Mouse (Mus musculus): ENCODE data around the gene Flt1. TPM values are rescaled to one million over a fixed set of nuclear protein-coding genes. Genes with fewer than 3 reads are reported as not detected.

The Flt1 gene
- polyA plus RNA-seq, 1 experiment from 2014 or later = 11.5 TPM

DNA sequence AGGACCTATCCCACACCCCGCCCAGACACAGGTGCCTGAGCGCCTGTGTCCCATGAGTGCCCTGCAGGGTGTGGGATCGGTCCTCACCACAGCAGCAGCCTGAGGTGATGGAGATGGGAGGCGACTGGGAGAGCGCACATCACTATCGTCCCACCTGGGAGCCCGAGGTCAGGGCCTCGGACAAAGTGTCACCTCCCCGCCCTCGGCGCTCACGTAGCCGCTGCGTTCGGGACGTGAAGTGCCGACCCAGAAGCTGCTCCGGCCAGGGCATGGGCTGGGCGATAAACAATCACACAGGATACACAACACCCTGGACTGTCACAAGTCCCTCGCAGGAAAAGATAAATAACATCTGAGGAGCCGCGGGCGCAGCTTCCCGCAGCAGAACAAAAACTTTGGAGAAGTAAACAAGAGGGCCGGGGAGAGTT lies 27.1 kb upstream of the Flt1 start:
- WGBS = 1% methylated on average over 25 of the region's 25 CpGs
- no peak overlapping the region for H3K4me3 ChIP-seq (ENCODE audit: low read depth, low read length)
- H3K9me3 ChIP-seq (ENCODE audit: control insufficient read depth, low read depth, low read length) = no peaks in the 10 kb centered on the region
- no peak for ATAC-seq (ENCODE audit: insufficient number of reproducible peaks, insufficient read depth, low FRiP score, low read depth)
- H3K36me3 ChIP-seq (ENCODE audit: control insufficient read depth, insufficient read depth, low read length) = no peaks in the 10 kb centered on the region
- H3K27ac ChIP-seq (ENCODE audit: low read length) = no peak overlapping the region
- H3K9ac ChIP-seq (replicated peaks; ENCODE audit: low read depth, low read length) = no peak overlapping the region
- no peaks in the 10 kb centered on the region for H3K27me3 ChIP-seq (ENCODE audit: control insufficient read depth, insufficient read depth, low read length)
- H3K4me1 ChIP-seq (ENCODE audit: control insufficient read depth, insufficient read depth, low read length) = peaks cover 15% of the 10 kb centered on the region
- peak overlapping the region; percentile 29 for H3K4me2 ChIP-seq (replicated peaks; ENCODE audit: low read depth, low read length)

DNA sequence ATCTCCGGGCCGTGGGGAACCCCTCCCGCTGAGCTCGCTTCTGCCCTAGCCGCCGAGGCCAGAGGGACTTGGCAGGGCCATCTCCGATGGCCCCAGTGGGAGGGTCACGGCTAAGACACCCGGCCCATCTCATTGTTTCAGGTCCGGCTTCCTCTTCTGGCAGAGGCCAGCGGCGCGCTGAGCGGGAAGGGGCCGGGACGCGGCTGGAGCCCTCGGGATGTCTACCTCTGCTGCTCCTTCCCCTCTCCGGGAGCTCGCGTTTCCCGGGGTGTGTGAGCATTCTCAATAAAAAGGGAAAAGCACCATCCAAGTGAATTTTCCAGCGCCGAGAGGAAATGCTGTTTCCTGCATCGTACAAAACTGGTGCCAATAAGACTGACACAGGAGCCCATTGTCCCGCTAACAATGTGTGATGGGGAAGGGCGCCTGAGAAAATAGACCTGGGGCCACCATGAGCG lies 25.9 kb upstream of the Flt1 start:
- 0 out of 2 replicates have a peak, but pooled peaks have one; percentile 26 for ATAC-seq (ENCODE audit: insufficient number of reproducible peaks, insufficient read depth, low FRiP score, low read depth)
- Histone ChIP-seq H3K4me2 (replicated peaks; ENCODE audit: low read depth, low read length) (peak overlapping the region; percentile 41), H3K9me3 (ENCODE audit: control insufficient read depth, low read depth, low read length) (no peaks in the 10 kb centered on the region), H3K4me1 (ENCODE audit: control insufficient read depth, insufficient read depth, low read length) (peaks cover 15% of the 10 kb centered on the region), H3K36me3 (ENCODE audit: control insufficient read depth, insufficient read depth, low read length) (no peaks in the 10 kb centered on the region), H3K27ac (ENCODE audit: low read length) (no peak overlapping the region), H3K9ac (replicated peaks; ENCODE audit: low read depth, low read length) (no peak overlapping the region), H3K27me3 (ENCODE audit: control insufficient read depth, insufficient read depth, low read length) (no peaks in the 10 kb centered on the region), H3K4me3 (ENCODE audit: low read depth, low read length) (peak overlapping the region; percentile 10)
- WGBS = under 1% methylated on average over 28 of the region's 28 CpGs

DNA sequence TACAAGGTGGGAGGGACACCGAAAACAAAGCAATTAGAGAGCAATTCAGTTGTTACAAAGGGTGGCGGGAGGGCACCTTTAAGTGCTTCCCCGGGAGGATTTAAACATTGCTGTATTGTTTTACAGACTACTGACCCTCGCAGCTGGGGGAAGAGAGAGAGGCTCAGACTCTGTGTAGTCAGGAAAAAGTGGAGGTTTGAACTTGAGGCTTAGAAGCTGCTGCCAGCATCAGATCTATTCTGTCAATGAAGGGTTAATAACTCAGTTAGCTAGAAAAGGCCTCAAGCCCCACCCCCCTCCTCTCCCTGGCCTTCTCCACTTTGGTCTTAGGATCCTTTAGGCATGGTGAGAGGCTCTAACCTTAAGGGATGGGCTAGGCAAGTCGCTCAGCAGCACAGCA lies 24.2 kb upstream of the Flt1 start:
- no peaks in the 10 kb centered on the region for H3K27me3 ChIP-seq (ENCODE audit: control insufficient read depth, insufficient read depth, low read length)
- no peak for ATAC-seq (ENCODE audit: insufficient number of reproducible peaks, insufficient read depth, low FRiP score, low read depth)
- H3K36me3 ChIP-seq (ENCODE audit: control insufficient read depth, insufficient read depth, low read length) = no peaks in the 10 kb centered on the region
- no peak overlapping the region for H3K27ac ChIP-seq (ENCODE audit: low read length)
- whole genome bisulfite sequencing = 20% methylated on average over 5 of the region's 5 CpGs
- H3K4me3 ChIP-seq (ENCODE audit: low read depth, low read length) = no peak overlapping the region
- peaks cover 15% of the 10 kb centered on the region for H3K4me1 ChIP-seq (ENCODE audit: control insufficient read depth, insufficient read depth, low read length)
- H3K4me2 ChIP-seq (replicated peaks; ENCODE audit: low read depth, low read length) = no peak overlapping the region
- no peak overlapping the region for H3K9ac ChIP-seq (replicated peaks; ENCODE audit: low read depth, low read length)
- H3K9me3 ChIP-seq (ENCODE audit: control insufficient read depth, low read depth, low read length) = no peaks in the 10 kb centered on the region

DNA sequence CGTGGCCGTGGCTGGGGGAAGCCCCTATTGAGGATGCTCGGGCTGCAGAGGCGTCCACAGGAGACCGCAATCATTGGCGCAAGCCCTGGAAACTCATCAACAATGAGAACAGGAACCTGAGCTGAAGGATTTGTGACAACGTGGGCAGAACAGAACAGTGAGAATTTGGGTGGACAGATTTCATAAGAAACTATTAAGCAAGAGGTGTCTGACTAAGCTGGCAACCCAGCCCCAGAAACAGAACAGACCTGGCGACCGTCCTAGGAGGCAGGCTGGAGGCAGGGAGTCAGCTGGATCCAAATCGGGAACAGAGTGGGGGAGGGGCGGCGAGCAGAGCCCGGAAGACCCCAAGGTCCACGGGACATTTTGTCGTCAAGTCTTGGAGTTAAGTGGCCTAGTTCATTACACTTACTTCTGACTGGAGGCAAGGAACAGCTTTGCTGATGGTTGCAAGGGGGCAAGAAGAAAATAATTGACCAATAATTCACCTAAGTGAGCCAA lies 22.3 kb upstream of the Flt1 start:
- Histone ChIP-seq H3K9ac (replicated peaks; ENCODE audit: low read depth, low read length) (no peak overlapping the region), H3K27me3 (ENCODE audit: control insufficient read depth, insufficient read depth, low read length) (no peaks in the 10 kb centered on the region), H3K4me2 (replicated peaks; ENCODE audit: low read depth, low read length) (no peak overlapping the region; the same call in 1 of the 2 replicates), H3K4me1 (ENCODE audit: control insufficient read depth, insufficient read depth, low read length) (peaks cover 13% of the 10 kb centered on the region), H3K4me3 (ENCODE audit: low read depth, low read length) (no peak overlapping the region), H3K9me3 (ENCODE audit: control insufficient read depth, low read depth, low read length) (no peaks in the 10 kb centered on the region), H3K27ac (ENCODE audit: low read length) (no peak overlapping the region), H3K36me3 (ENCODE audit: control insufficient read depth, insufficient read depth, low read length) (no peaks in the 10 kb centered on the region)
- 8% methylated on average over 15 of the region's 15 CpGs for WGBS
- no peak for ATAC-seq (ENCODE audit: insufficient number of reproducible peaks, insufficient read depth, low FRiP score, low read depth)

DNA sequence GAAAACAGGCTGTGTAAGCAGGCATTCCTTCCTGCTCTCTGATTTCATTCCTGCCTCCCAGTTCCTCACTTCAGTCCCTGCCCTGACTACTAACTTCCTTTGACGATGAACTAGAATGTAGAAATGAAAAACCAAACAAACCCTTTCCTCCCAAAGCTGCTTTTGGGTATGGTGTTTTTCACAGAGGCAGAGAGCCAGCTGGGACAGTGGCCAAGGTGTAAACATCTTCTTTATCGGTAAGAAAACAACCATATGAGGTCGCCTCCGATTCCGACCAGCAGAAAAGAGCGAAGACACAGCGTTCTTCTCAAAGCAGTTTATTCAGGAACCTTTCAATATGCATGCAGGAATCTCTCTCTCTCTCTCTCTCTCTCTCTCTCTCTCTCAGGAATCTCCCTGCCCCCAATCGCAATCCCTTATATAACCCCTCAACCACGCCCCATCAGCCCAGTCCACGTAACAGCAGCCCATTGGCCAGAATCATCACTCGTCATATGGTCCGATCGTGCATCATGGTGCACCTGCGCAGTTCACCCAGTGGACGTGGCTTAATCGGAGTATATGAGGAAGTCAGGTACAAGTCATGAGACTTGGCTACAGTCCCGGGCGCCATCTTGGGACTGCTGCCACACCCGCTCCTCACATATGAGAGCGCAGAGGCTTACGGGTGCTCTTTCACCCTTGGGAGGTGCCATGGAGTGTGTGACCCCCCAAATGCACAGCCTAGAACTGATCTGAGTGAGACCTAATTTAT lies 19.3 kb upstream of the Flt1 start:
- Histone ChIP-seq H3K9me3 (ENCODE audit: control insufficient read depth, low read depth, low read length) (no peaks in the 10 kb centered on the region), H3K4me2 (replicated peaks; ENCODE audit: low read depth, low read length) (no peak overlapping the region), H3K27me3 (ENCODE audit: control insufficient read depth, insufficient read depth, low read length) (no peaks in the 10 kb centered on the region), H3K4me3 (ENCODE audit: low read depth, low read length) (no peak overlapping the region), H3K9ac (replicated peaks; ENCODE audit: low read depth, low read length) (no peak overlapping the region), H3K36me3 (ENCODE audit: control insufficient read depth, insufficient read depth, low read length) (no peaks in the 10 kb centered on the region), H3K4me1 (ENCODE audit: control insufficient read depth, insufficient read depth, low read length) (no peaks in the 10 kb centered on the region), H3K27ac (ENCODE audit: low read length) (no peak overlapping the region)
- 88% methylated on average over 21 of the region's 21 CpGs for WGBS
- ATAC-seq (ENCODE audit: insufficient number of reproducible peaks, insufficient read depth, low FRiP score, low read depth) = no peak

DNA sequence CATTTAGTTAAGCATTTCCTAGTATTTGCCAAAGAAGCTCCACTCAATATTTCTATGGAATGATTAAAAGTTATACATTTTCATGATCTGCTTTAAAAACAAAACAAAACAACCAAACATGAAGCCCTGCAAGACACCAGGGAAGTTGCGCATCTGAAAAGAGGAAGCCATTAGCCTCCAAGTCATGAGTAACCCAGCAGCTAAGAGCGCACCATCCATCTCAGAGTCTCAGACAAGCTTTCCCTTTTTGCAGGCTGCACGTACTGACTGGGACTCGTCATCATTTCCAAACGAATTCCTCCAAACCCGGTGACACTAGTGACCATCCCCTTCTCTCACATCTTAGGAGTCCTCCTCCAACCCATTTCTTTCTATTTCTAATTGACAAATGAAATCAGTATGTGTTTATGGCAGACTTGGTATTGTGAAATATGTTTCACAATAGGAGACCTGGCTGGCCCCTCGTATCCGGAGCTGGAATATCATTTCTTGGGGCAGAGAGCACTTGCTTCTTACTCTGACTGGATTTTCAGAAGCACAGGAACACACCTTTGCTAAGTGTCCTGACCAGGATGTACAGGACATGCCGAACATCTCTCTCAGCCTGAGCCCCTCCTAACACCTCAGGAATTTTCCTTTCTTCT lies 16.8 kb upstream of the Flt1 start:
- ATAC-seq (ENCODE audit: insufficient number of reproducible peaks, insufficient read depth, low FRiP score, low read depth) = no peak
- H3K9me3 ChIP-seq (ENCODE audit: control insufficient read depth, low read depth, low read length) = no peaks in the 10 kb centered on the region
- H3K27me3 ChIP-seq (ENCODE audit: control insufficient read depth, insufficient read depth, low read length) = no peaks in the 10 kb centered on the region
- no peak overlapping the region for H3K9ac ChIP-seq (replicated peaks; ENCODE audit: low read depth, low read length)
- no peaks in the 10 kb centered on the region for H3K4me1 ChIP-seq (ENCODE audit: control insufficient read depth, insufficient read depth, low read length)
- WGBS = 64% methylated on average over 9 of the region's 9 CpGs
- no peak overlapping the region for H3K27ac ChIP-seq (ENCODE audit: low read length)
- no peak overlapping the region for H3K4me3 ChIP-seq (ENCODE audit: low read depth, low read length)
- H3K36me3 ChIP-seq (ENCODE audit: control insufficient read depth, insufficient read depth, low read length) = no peaks in the 10 kb centered on the region
- no peak overlapping the region for H3K4me2 ChIP-seq (replicated peaks; ENCODE audit: low read depth, low read length)

DNA sequence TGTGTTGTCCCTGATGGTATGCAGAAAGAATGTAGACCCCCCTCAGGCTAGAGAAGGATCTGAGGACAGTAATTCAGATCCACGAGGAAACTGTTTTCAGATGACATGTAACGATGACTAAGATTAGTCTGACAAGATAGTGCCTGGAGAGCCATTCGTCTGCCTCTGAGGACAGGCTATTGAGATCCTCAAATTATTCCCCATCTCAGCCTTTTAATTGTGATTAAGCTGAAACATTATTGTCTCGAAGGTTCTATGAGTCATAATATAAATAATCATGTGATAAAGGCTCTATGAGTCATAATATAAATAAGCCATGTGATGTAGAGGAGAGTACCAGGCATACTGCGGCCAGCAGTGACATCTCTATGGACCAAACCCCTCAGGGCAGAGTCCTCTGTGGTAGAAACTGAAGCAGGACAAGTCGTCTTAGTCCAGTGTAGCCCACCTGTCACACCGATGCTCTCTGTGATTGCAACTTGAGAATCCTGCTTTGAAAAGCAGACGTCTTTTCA lies 11.0 kb upstream of the Flt1 start:
- no peak for ATAC-seq (ENCODE audit: insufficient number of reproducible peaks, insufficient read depth, low FRiP score, low read depth)
- no peaks in the 10 kb centered on the region for H3K36me3 ChIP-seq (ENCODE audit: control insufficient read depth, insufficient read depth, low read length)
- no peak overlapping the region for H3K4me2 ChIP-seq (replicated peaks; ENCODE audit: low read depth, low read length)
- no peak overlapping the region for H3K9ac ChIP-seq (replicated peaks; ENCODE audit: low read depth, low read length)
- H3K4me3 ChIP-seq (ENCODE audit: low read depth, low read length) = no peak overlapping the region
- 68% methylated on average over 8 of the region's 8 CpGs for WGBS
- no peaks in the 10 kb centered on the region for H3K4me1 ChIP-seq (ENCODE audit: control insufficient read depth, insufficient read depth, low read length)
- H3K27me3 ChIP-seq (ENCODE audit: control insufficient read depth, insufficient read depth, low read length) = no peaks in the 10 kb centered on the region
- no peaks in the 10 kb centered on the region for H3K9me3 ChIP-seq (ENCODE audit: control insufficient read depth, low read depth, low read length)
- H3K27ac ChIP-seq (ENCODE audit: low read length) = no peak overlapping the region

DNA sequence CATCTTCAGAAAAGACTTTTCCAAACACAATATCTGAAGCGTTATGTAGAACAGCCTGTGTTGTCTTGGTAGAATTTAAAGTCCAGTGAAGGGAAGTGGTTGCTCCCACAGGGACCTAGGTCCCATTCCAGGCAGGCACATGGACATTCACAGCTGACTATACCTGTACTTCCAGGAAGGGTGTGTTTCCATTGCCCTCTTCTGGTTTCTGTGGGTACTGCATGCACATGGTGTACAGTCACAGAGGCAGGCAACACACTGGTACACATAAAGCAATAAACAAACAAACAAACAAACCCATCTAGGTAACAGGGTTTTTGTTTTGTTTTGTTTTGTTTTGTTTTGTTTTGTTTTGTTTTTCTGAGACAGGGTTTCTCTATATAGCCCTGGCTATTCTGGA lies 7.9 kb upstream of the Flt1 start:
- H3K4me2 ChIP-seq (replicated peaks; ENCODE audit: low read depth, low read length) = no peak overlapping the region
- H3K4me3 ChIP-seq (ENCODE audit: low read depth, low read length) = no peak overlapping the region
- H3K36me3 ChIP-seq (ENCODE audit: control insufficient read depth, insufficient read depth, low read length) = no peaks in the 10 kb centered on the region
- no peaks in the 10 kb centered on the region for H3K4me1 ChIP-seq (ENCODE audit: control insufficient read depth, insufficient read depth, low read length)
- no peak for ATAC-seq (ENCODE audit: insufficient number of reproducible peaks, insufficient read depth, low FRiP score, low read depth)
- 97% methylated on average over 1 of the region's 1 CpGs for WGBS
- H3K9ac ChIP-seq (replicated peaks; ENCODE audit: low read depth, low read length) = no peak overlapping the region
- H3K9me3 ChIP-seq (ENCODE audit: control insufficient read depth, low read depth, low read length) = no peaks in the 10 kb centered on the region
- no peak overlapping the region for H3K27ac ChIP-seq (ENCODE audit: low read length)
- H3K27me3 ChIP-seq (ENCODE audit: control insufficient read depth, insufficient read depth, low read length) = no peaks in the 10 kb centered on the region
